Mouse (Mus musculus) liver, embryonic 14.5 days (tissue): Measurements from ENCODE around the gene Prrg4.

Experiments
- CTCF ChIP-seq: IDR thresholded peaks from 2 replicates; pipeline ENCODE4 v1.5.1; 2016; ENCODE audit warnings: antibody characterized with exemption, low read depth, control low read depth
- EP300 ChIP-seq: IDR thresholded peaks from 2 replicates; pipeline ENCODE4 v1.6.1; 2016; ENCODE audit warnings: antibody characterized with exemption, low read depth

DNA sequence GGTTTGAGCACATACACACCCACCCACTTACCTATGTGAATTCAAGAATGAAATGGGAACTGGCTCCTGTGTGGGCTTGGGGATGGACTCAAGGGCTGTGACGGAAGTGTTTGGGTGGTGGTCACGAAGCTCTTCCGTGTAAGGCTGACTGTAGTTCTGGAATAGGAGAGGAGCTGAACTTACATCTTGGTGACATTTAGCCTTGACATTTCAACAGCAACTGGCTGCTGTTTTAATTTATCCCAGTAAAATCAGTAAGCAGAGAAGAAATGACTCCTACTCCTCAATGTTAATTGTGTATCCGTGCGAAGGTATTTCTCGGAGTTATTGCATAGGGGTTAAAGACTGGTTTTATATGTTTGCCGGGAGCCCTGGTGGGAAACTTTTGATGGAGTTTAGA lies 2.9 kb upstream of the Prrg4 start:
- TF ChIP-seq CTCF (no peak), EP300 (no peak)
